Mouse (Mus musculus): ENCODE data around the gene Ntng2.
A peak's percentile ranks its signal among the peaks of the same experiment; 100 is the strongest.

Ntng2 gene

GRCm38 (mm10) chr2:29252599-29253204 is at the start of gene Ntng2:
Gene Ntng2 (minus strand): TSS chr2:29253005.
- DNase-seq (ENCODE audit: low read depth, low spot score): peak; percentile 81

- DNase-seq (ENCODE audit: low read depth, low spot score): no peak
Measured at GRCm38 (mm10) chr2:29295557-29295956, 42.8 kb upstream of the Ntng2 start.

- DNase-seq (ENCODE audit: low read depth, low spot score): no peak
Measured at GRCm38 (mm10) chr2:29287651-29288050, 34.8 kb upstream of the Ntng2 start.

GRCm38 (mm10) chr2:29277703-29278121 is 24.9 kb upstream of the Ntng2 start:
- DNase-seq (ENCODE audit: low read depth, low spot score): no peak

- DNase-seq (ENCODE audit: low read depth, low spot score): no peak
Measured at GRCm38 (mm10) chr2:29271803-29272518, 19.2 kb upstream of the Ntng2 start.

- DNase-seq (ENCODE audit: low read depth, low spot score): no peak
Measured at GRCm38 (mm10) chr2:29271098-29271497, 18.3 kb upstream of the Ntng2 start.

GRCm38 (mm10) chr2:29266810-29267209 is 14.0 kb upstream of the Ntng2 start:
- no peak for DNase-seq (ENCODE audit: low read depth, low spot score)

- DNase-seq (ENCODE audit: low read depth, low spot score): no peak
Measured at GRCm38 (mm10) chr2:29262436-29262915, 9.7 kb upstream of the Ntng2 start.

- no peak for DNase-seq (ENCODE audit: low read depth, low spot score)
Measured at GRCm38 (mm10) chr2:29261126-29261525, 8.3 kb upstream of the Ntng2 start.

GRCm38 (mm10) chr2:29253205-29253865 is 530 bp upstream of the Ntng2 start:
- peak; percentile 49 for DNase-seq (ENCODE audit: low read depth, low spot score)

- DNase-seq (ENCODE audit: low read depth, low spot score): peak; percentile 64
Measured at GRCm38 (mm10) chr2:29252059-29252598, 676 bp downstream of the Ntng2 start.

GRCm38 (mm10) chr2:29251095-29252058 is 1.4 kb downstream of the Ntng2 start:
- peak; percentile 61 for DNase-seq (ENCODE audit: low read depth, low spot score)

- no peak for DNase-seq (ENCODE audit: low read depth, low spot score)
Measured at GRCm38 (mm10) chr2:29250263-29251094, 2.3 kb downstream of the Ntng2 start.

GRCm38 (mm10) chr2:29249852-29250251 is 3.0 kb downstream of the Ntng2 start:
- DNase-seq (ENCODE audit: low read depth, low spot score): no peak

- DNase-seq (ENCODE audit: low read depth, low spot score): no peak
Measured at GRCm38 (mm10) chr2:29248551-29248950, 4.3 kb downstream of the Ntng2 start.

GRCm38 (mm10) chr2:29247386-29247785 is 5.4 kb downstream of the Ntng2 start:
- no peak for DNase-seq (ENCODE audit: low read depth, low spot score)

GRCm38 (mm10) chr2:29246891-29247290 is 5.9 kb downstream of the Ntng2 start:
- DNase-seq (ENCODE audit: low read depth, low spot score): no peak

GRCm38 (mm10) chr2:29246275-29246674 is 6.5 kb downstream of the Ntng2 start:
- DNase-seq (ENCODE audit: low read depth, low spot score): no peak

- DNase-seq (ENCODE audit: low read depth, low spot score): no peak
Measured at GRCm38 (mm10) chr2:29245341-29245779, 7.4 kb downstream of the Ntng2 start.

- no peak for DNase-seq (ENCODE audit: low read depth, low spot score)
Measured at GRCm38 (mm10) chr2:29239329-29239728, 13.5 kb downstream of the Ntng2 start.
